Mouse (Mus musculus) midbrain, embryonic 15.5 days (tissue): Measurements from ENCODE around the gene Pappa. TPM values are rescaled to one million over a fixed set of nuclear protein-coding genes. Genes with fewer than 3 reads are reported as not detected.
A peak's percentile ranks its signal among the peaks of the same experiment; 100 is the strongest.

ENCODE experiments used
- ATAC-seq: fragments of 200-750 bp; cut with Nextera tagmentation; replicated peaks from 2 replicates; pipeline ENCODE4 v1.8.0; 2017; ENCODE audit warnings: moderate TSS enrichment
- H3K27ac ChIP-seq: fragments of 300-500 bp; sonication (generic); 2 replicates; pipeline ENCODE4 v1.5.1; 2015; ENCODE audit warnings: mild to moderate bottlenecking, inconsistent platforms
- H3K27me3 ChIP-seq: fragments of 300-500 bp; sonication (generic); replicated peaks from 2 replicates; pipeline ENCODE4 v1.6.1; 2015; ENCODE audit warnings: inconsistent platforms
- H3K36me3 ChIP-seq: fragments of 300-500 bp; sonication (generic); replicated peaks from 2 replicates; pipeline ENCODE4 v1.6.1; 2015; ENCODE audit warnings: inconsistent platforms
- H3K4me1 ChIP-seq: fragments of 300-500 bp; sonication (generic); 2 replicates; pipeline ENCODE4 v1.6.1; 2015; ENCODE audit warnings: inconsistent platforms
- H3K4me2 ChIP-seq: fragments of 300-500 bp; sonication (generic); 2 replicates; pipeline ENCODE4 v1.6.1; 2015; ENCODE audit warnings: inconsistent platforms, mild to moderate bottlenecking, moderate library complexity
- H3K4me3 ChIP-seq: fragments of 300-500 bp; sonication (generic); 2 replicates; pipeline ENCODE4 v1.5.1; 2015; ENCODE audit warnings: mild to moderate bottlenecking, inconsistent platforms
- H3K9ac ChIP-seq: fragments of 300-500 bp; sonication (generic); 2 replicates; pipeline ENCODE4 v1.6.1; 2015; ENCODE audit warnings: mild to moderate bottlenecking, inconsistent platforms
- H3K9me3 ChIP-seq: fragments of 300-500 bp; sonication (generic); 2 replicates; pipeline ENCODE4 v1.6.1; 2016; ENCODE audit warnings: inconsistent platforms
- WGBS: fragments of 180-500 bp; shearing (Covaris S2); methylation state at CpG from one replicate; pipeline ENCODE4 v1.1.7; 2015; ENCODE audit warnings: mixed read lengths; 5-methylcytosine and 5-hydroxymethylcytosine counted together
- polyA plus RNA-seq: library from polyadenylated mRNA; unstranded; fragments of >200 nt; fragmentation: Nextera tagmentation; extraction: Ambion mirVana; gene quantifications from 2 replicates; pipeline ENCODE4 v1.2.1, GENCODE M21; 2015

The Pappa gene
- polyA plus RNA-seq, 1 experiment from 2014 or later = 0.92 TPM

GRCm38 (mm10) chr4:65242434-65242931 lies 118.5 kb downstream of the Pappa start:
- 41% methylated on average over 3 of the region's 3 CpGs for WGBS
- Histone ChIP-seq H3K4me1 (peaks cover 8% of the 10 kb centered on the region), H3K27me3 (no peaks in the 10 kb centered on the region; the same call in 1 of the 2 replicates), H3K9me3 (no peaks in the 10 kb centered on the region), H3K36me3 (no peaks in the 10 kb centered on the region), H3K4me2 (no peak overlapping the region), H3K4me3 (no peak overlapping the region), H3K27ac (no peak overlapping the region), H3K9ac (no peak overlapping the region)
- ATAC-seq = no peak

GRCm38 (mm10) chr4:65243245-65243644 lies 119.3 kb downstream of the Pappa start:
- ATAC-seq = no peak
- Histone ChIP-seq H3K36me3 (no peaks in the 10 kb centered on the region), H3K4me3 (no peak overlapping the region), H3K27me3 (no peaks in the 10 kb centered on the region; the same call in 1 of the 2 replicates), H3K9ac (no peak overlapping the region), H3K9me3 (no peaks in the 10 kb centered on the region), H3K27ac (no peak overlapping the region), H3K4me1 (peaks cover 6% of the 10 kb centered on the region), H3K4me2 (no peak overlapping the region)
- 26% methylated on average over 2 of the region's 2 CpGs for WGBS

- Histone ChIP-seq H3K4me2 (no peak overlapping the region), H3K4me3 (no peak overlapping the region), H3K27me3 (peaks cover 4% of the 10 kb centered on the region; the same call in 1 of the 2 replicates), H3K36me3 (no peaks in the 10 kb centered on the region), H3K9ac (no peak overlapping the region), H3K4me1 (no peaks in the 10 kb centered on the region), H3K27ac (no peak overlapping the region), H3K9me3 (no peaks in the 10 kb centered on the region)
- 17% methylated on average over 4 of the region's 4 CpGs for WGBS
- ATAC-seq = no peak
Observed at GRCm38 (mm10) chr4:65245015-65245414, 121.0 kb downstream of the Pappa start.

- Histone ChIP-seq H3K4me3 (no peak overlapping the region), H3K4me1 (no peaks in the 10 kb centered on the region), H3K9me3 (no peaks in the 10 kb centered on the region), H3K36me3 (no peaks in the 10 kb centered on the region), H3K27ac (no peak overlapping the region), H3K27me3 (peaks cover 4% of the 10 kb centered on the region; the same call in 1 of the 2 replicates), H3K4me2 (no peak overlapping the region), H3K9ac (no peak overlapping the region)
- WGBS = 37% methylated on average over 3 of the region's 3 CpGs
- ATAC-seq = no peak
Observed at GRCm38 (mm10) chr4:65245440-65245839, 121.5 kb downstream of the Pappa start.

- H3K4me2 ChIP-seq = 0 out of 2 replicates have a peak overlapping the region, but pooled peaks have one; percentile 9
- H3K36me3 ChIP-seq = no peaks in the 10 kb centered on the region
- WGBS = 5% methylated on average over 8 of the region's 8 CpGs
- no peaks in the 10 kb centered on the region for H3K9me3 ChIP-seq
- H3K27me3 ChIP-seq = peaks cover 11% of the 10 kb centered on the region
- no peak overlapping the region for H3K4me3 ChIP-seq
- peaks cover 6% of the 10 kb centered on the region for H3K4me1 ChIP-seq
- no peak overlapping the region for H3K27ac ChIP-seq
- ATAC-seq = peak; percentile 74
- no peak overlapping the region for H3K9ac ChIP-seq
Observed at GRCm38 (mm10) chr4:65252193-65252592, 128.2 kb downstream of the Pappa start.

- Histone ChIP-seq H3K4me2 (no peak overlapping the region), H3K9ac (no peak overlapping the region), H3K4me1 (peaks cover 6% of the 10 kb centered on the region), H3K27me3 (peaks cover 7% of the 10 kb centered on the region), H3K36me3 (no peaks in the 10 kb centered on the region), H3K9me3 (no peaks in the 10 kb centered on the region), H3K27ac (no peak overlapping the region), H3K4me3 (no peak overlapping the region)
- WGBS = 65% methylated on average over 1 of the region's 1 CpGs
- ATAC-seq = no peak
Observed at GRCm38 (mm10) chr4:65254073-65254472, 130.1 kb downstream of the Pappa start.

GRCm38 (mm10) chr4:65267066-65267465 lies 143.1 kb downstream of the Pappa start:
- Histone ChIP-seq H3K27me3 (no peaks in the 10 kb centered on the region), H3K9ac (no peak overlapping the region), H3K4me2 (no peak overlapping the region)

GRCm38 (mm10) chr4:65269996-65270395 lies 146.0 kb downstream of the Pappa start:
- H3K36me3 ChIP-seq = no peaks in the 10 kb centered on the region
- WGBS = 86% methylated on average over 2 of the region's 2 CpGs
- H3K4me2 ChIP-seq = no peak overlapping the region
- no peaks in the 10 kb centered on the region for H3K27me3 ChIP-seq
- no peak for ATAC-seq
- no peaks in the 10 kb centered on the region for H3K9me3 ChIP-seq
- no peak overlapping the region for H3K9ac ChIP-seq
- H3K27ac ChIP-seq = no peak overlapping the region
- H3K4me1 ChIP-seq = no peaks in the 10 kb centered on the region
- no peak overlapping the region for H3K4me3 ChIP-seq

More at GRCm38 (mm10) chr4:65267066-65267465, 143.1 kb downstream of the Pappa start:
- no peak overlapping the region for H3K27ac ChIP-seq
- 85% methylated on average over 2 of the region's 2 CpGs for WGBS
- no peak for ATAC-seq
- H3K4me1 ChIP-seq = no peaks in the 10 kb centered on the region
- H3K4me3 ChIP-seq = no peak overlapping the region
- H3K9me3 ChIP-seq = no peaks in the 10 kb centered on the region
- H3K36me3 ChIP-seq = no peaks in the 10 kb centered on the region

GRCm38 (mm10) chr4:65272295-65272694 lies 148.3 kb downstream of the Pappa start:
- Histone ChIP-seq H3K4me3 (no peak overlapping the region), H3K27ac (no peak overlapping the region), H3K9ac (no peak overlapping the region), H3K9me3 (no peaks in the 10 kb centered on the region), H3K36me3 (no peaks in the 10 kb centered on the region), H3K4me1 (no peaks in the 10 kb centered on the region), H3K27me3 (no peaks in the 10 kb centered on the region), H3K4me2 (no peak overlapping the region)
- WGBS = 43% methylated on average over 4 of the region's 4 CpGs
- ATAC-seq = no peak

GRCm38 (mm10) chr4:65273299-65273851 lies 149.4 kb downstream of the Pappa start:
- 0 out of 2 replicates have a peak, but pooled peaks have one; percentile 17 for ATAC-seq

GRCm38 (mm10) chr4:65278451-65279271 lies 154.7 kb downstream of the Pappa start:
- ATAC-seq = peak; percentile 65; the same call in 1 of the 2 replicates
- 19% methylated on average over 10 of the region's 10 CpGs for WGBS

More at GRCm38 (mm10) chr4:65273299-65273851, 149.4 kb downstream of the Pappa start:
- no peak overlapping the region for H3K27ac ChIP-seq
- no peaks in the 10 kb centered on the region for H3K36me3 ChIP-seq
- peaks cover 1% of the 10 kb centered on the region; the same call in 1 of the 2 replicates for H3K4me1 ChIP-seq
- 54% methylated on average over 1 of the region's 1 CpGs for WGBS
- no peak overlapping the region for H3K9ac ChIP-seq
- H3K9me3 ChIP-seq = no peaks in the 10 kb centered on the region
- H3K4me2 ChIP-seq = no peak overlapping the region
- H3K27me3 ChIP-seq = no peaks in the 10 kb centered on the region
- H3K4me3 ChIP-seq = no peak overlapping the region

GRCm38 (mm10) chr4:65279272-65279653 lies 155.3 kb downstream of the Pappa start:
- no peak overlapping the region for H3K4me2 ChIP-seq
- WGBS = 55% methylated on average over 4 of the region's 4 CpGs
- no peaks in the 10 kb centered on the region for H3K36me3 ChIP-seq
- H3K27ac ChIP-seq = no peak overlapping the region
- no peak for ATAC-seq
- H3K4me3 ChIP-seq = no peak overlapping the region
- no peaks in the 10 kb centered on the region for H3K9me3 ChIP-seq
- H3K4me1 ChIP-seq = peaks cover 13% of the 10 kb centered on the region
- no peaks in the 10 kb centered on the region for H3K27me3 ChIP-seq
- H3K9ac ChIP-seq = no peak overlapping the region

More at GRCm38 (mm10) chr4:65278451-65279271, 154.7 kb downstream of the Pappa start:
- H3K9me3 ChIP-seq = no peaks in the 10 kb centered on the region
- H3K36me3 ChIP-seq = no peaks in the 10 kb centered on the region
- no peak overlapping the region for H3K4me3 ChIP-seq
- no peak overlapping the region for H3K4me2 ChIP-seq
- H3K9ac ChIP-seq = no peak overlapping the region
- no peak overlapping the region for H3K27ac ChIP-seq
- H3K27me3 ChIP-seq = no peaks in the 10 kb centered on the region
- H3K4me1 ChIP-seq = peaks cover 13% of the 10 kb centered on the region
